Comparison of ENCODE assay signal across 10 mouse cellular contexts in genomic region chr2:21002538-21002937, GRCm38 (mm10). TPM values are rescaled to one million over a fixed set of nuclear protein-coding genes. Genes with fewer than 3 reads are reported as not detected.
DNase-seq lines count a peak whose midpoint lies in the region; ATAC-seq and TF ChIP-seq lines count a peak whose summit lies in the region.
"Had no signal": no experiment of that assay in that cellular context is flagged by ENCODE, and none has a peak within 500 bp of the region (broad histone marks: within the 10 kb centered on the region; RNA-seq: fewer than 3 reads in every experiment).

No protein-coding gene starts in this region.

- 66% methylated on average over 8 of the region's 8 CpGs for WGBS in heart, adult 2 months
- 81% methylated on average over 8 of the region's 8 CpGs for WGBS in heart, embryonic 11.5 days (ENCODE audit: insufficient replicate concordance)

- TF ChIP-seq EP300 in heart, adult 2 months (IDR thresholded peaks at IDR 0.05; ENCODE audit: insufficient read depth, low read depth, low read length), result no peak

- no peaks in the 10 kb centered on the region for H3K79me2 ChIP-seq in heart, adult 2 months (replicated peaks; ENCODE audit: control insufficient read depth, insufficient read depth, low read length)

- no peaks in the 10 kb centered on the region for H3K9me3 ChIP-seq in heart, embryonic 11.5 days (replicated peaks; ENCODE audit: control insufficient read depth, low read length)
- H3K9me3 ChIP-seq: neural tube, embryonic 12.5 days; stomach, embryonic 15.5 days had no signal

- DNase-seq in heart, adult 2 months, result peak; percentile 34 to 46
- DNase-seq in cerebellum, adult 8-10 months, result peak; percentile 10
- DNase-seq in heart, postnatal 36 days, result peak; percentile 17 to 18
- peak; percentile 22 to 53 for DNase-seq in right cerebral cortex, adult 2 months (ENCODE audit: low spot score in 2 of 2)
- DNase-seq in kidney, postnatal 14 days, result no peak
- DNase-seq in thymus, postnatal 25 days, result no peak

- intact Hi-C loops in heart, adult 2 months (cut with DNase I), result loop anchor here (2.0 kb wide), 1 partner anchor 26 kb away; no protein-coding TSS in a partner anchor
- intact Hi-C loops in heart, postnatal 36 days (cut with DNase I), result no loop called here

- no peak overlapping the region for H3K9ac ChIP-seq in heart, adult 2 months (ENCODE audit: low read depth, low read length)
- no peak overlapping the region for H3K9ac ChIP-seq in heart, embryonic 11.5 days (ENCODE audit: low read depth, low read length)
- H3K9ac ChIP-seq: neural tube, embryonic 12.5 days; stomach, embryonic 15.5 days had no signal

- no peak for ATAC-seq in heart, embryonic 11.5 days (replicated peaks; ENCODE audit: insufficient number of reproducible peaks, low FRiP score, low TSS enrichment)
- no peak for ATAC-seq in granulocyte monocyte progenitor cell, adult 5-6 weeks (replicated peaks; ENCODE audit: poor library complexity, severe bottlenecking)

- no peaks in the 10 kb centered on the region for H3K36me3 ChIP-seq in heart, adult 2 months (ENCODE audit: control insufficient read depth, insufficient read depth, low read length)
- H3K36me3 ChIP-seq in heart, embryonic 11.5 days (ENCODE audit: control insufficient read depth, insufficient read depth, low read length), result no peaks in the 10 kb centered on the region
- H3K36me3 ChIP-seq: neural tube, embryonic 12.5 days; stomach, embryonic 15.5 days had no signal

- no peak overlapping the region for H3K4me2 ChIP-seq in heart, embryonic 11.5 days
- H3K4me2 ChIP-seq: neural tube, embryonic 12.5 days; stomach, embryonic 15.5 days had no signal

- H3K4me1 ChIP-seq in heart, adult 2 months (ENCODE audit: control insufficient read depth, insufficient read depth, low read length), result no peaks in the 10 kb centered on the region
- no peaks in the 10 kb centered on the region for H3K4me1 ChIP-seq in heart, embryonic 11.5 days (ENCODE audit: control insufficient read depth, insufficient read depth, low read length)
- H3K4me1 ChIP-seq: neural tube, embryonic 12.5 days; stomach, embryonic 15.5 days had no signal

- no peak for TF ChIP-seq POLR2A in heart, adult 2 months (IDR thresholded peaks at IDR 0.05; ENCODE audit: insufficient read depth, low read depth, low read length)

- no peak for TF ChIP-seq CTCF in heart, adult 2 months (IDR thresholded peaks at IDR 0.05)

- H3K4me3 ChIP-seq in heart, adult 2 months, result no peak overlapping the region
- no peak overlapping the region for H3K4me3 ChIP-seq in heart, embryonic 11.5 days (ENCODE audit: low read depth, low read length)
- H3K4me3 ChIP-seq: neural tube, embryonic 12.5 days; stomach, embryonic 15.5 days had no signal

- H3K27ac ChIP-seq in heart, adult 2 months, result no peak overlapping the region; the same call in 1 of the 2 replicates
- H3K27ac ChIP-seq in heart, embryonic 11.5 days (ENCODE audit: low read depth, low read length), result no peak overlapping the region
- H3K27ac ChIP-seq: neural tube, embryonic 12.5 days; stomach, embryonic 15.5 days had no signal

- H3K27me3 ChIP-seq in heart, adult 2 months (ENCODE audit: control insufficient read depth, insufficient read depth, low read length), result no peaks in the 10 kb centered on the region
- H3K27me3 ChIP-seq in heart, embryonic 11.5 days (ENCODE audit: control insufficient read depth, insufficient read depth, low read length), result no peaks in the 10 kb centered on the region
- H3K27me3 ChIP-seq: neural tube, embryonic 12.5 days; stomach, embryonic 15.5 days had no signal

RNA-seq across cellular contexts. Expression of gene Arhgap21, which starts 33.9 kb away (rescaled TPM):
- total RNA-seq in heart, adult 2 months (2021), result 10 to 100 TPM; 65.2 to 74.5 TPM
- polyA plus RNA-seq in heart, adult 2 months (2012; rRNA removed), result 18.1 and 27.9 TPM in 2 replicates
- 19.3 and 20.4 TPM in 2 replicates for polyA plus RNA-seq in heart, embryonic 11.5 days (2014; fragmentation: Nextera tagmentation; extraction: Ambion mirVana)
- total RNA-seq in heart, postnatal 36 days (2021), result 10 to 100 TPM; 73.4 to 85.7 TPM
- total RNA-seq in granulocyte monocyte progenitor cell, adult 5-6 weeks (2014; fragmentation: Nextera tagmentation), result 40.6 and 58.6 TPM in 2 replicates
- 18.4 and 28.1 TPM in 2 replicates for total RNA-seq in granulocyte monocyte progenitor cell, adult 5-6 weeks (2017)

Comparison
In these comparisons a context has a peak if more than half of its experiments do, and no peak if none do; other contexts are left out.
1. DNase-seq: peak in heart, adult 2 months (2 of 2), cerebellum, adult 8-10 months (single experiment), heart, postnatal 36 days (2 of 2) and right cerebral cortex, adult 2 months (2 of 2); none in kidney, postnatal 14 days (single experiment) and thymus, postnatal 25 days (single experiment).